Mouse (Mus musculus) limb, embryonic 12.5 days (tissue): ENCODE data around the gene Serp2. TPM values are rescaled to one million over a fixed set of nuclear protein-coding genes. Genes with fewer than 3 reads are reported as not detected.

Experiments used
- ATAC-seq: fragments of 200-750 bp; cut with Nextera tagmentation; 2 replicates; pipeline ENCODE4 v1.8.0; 2017; ENCODE audit warnings: low read depth, moderate TSS enrichment; ENCODE audit not compliant: insufficient number of reproducible peaks, insufficient read depth, low FRiP score, low TSS enrichment
- H3K27ac ChIP-seq: fragments of 300-500 bp; sonication (generic); 2 replicates; pipeline ENCODE4 v1.5.1; 2016; ENCODE audit warnings: mild to moderate bottlenecking, moderate library complexity
- H3K27me3 ChIP-seq: fragments of 300-500 bp; sonication (generic); 2 replicates; pipeline ENCODE4 v1.6.1; 2016; ENCODE audit warnings: mild to moderate bottlenecking, moderate library complexity
- H3K36me3 ChIP-seq: fragments of 300-500 bp; sonication (generic); 2 replicates; pipeline ENCODE4 v1.6.1; 2016; ENCODE audit warnings: mild to moderate bottlenecking, moderate library complexity
- H3K4me1 ChIP-seq: fragments of 300-500 bp; sonication (generic); replicated peaks from 2 replicates; pipeline ENCODE4 v1.6.1; 2016
- H3K4me2 ChIP-seq: fragments of 300-500 bp; sonication (generic); 2 replicates; pipeline ENCODE4 v1.6.1; 2016; ENCODE audit warnings: mild to moderate bottlenecking, moderate library complexity
- H3K4me3 ChIP-seq: fragments of 300-500 bp; sonication (generic); replicated peaks from 2 replicates; pipeline ENCODE4 v1.5.1; 2016; ENCODE audit warnings: mild to moderate bottlenecking
- H3K9ac ChIP-seq: fragments of 300-500 bp; sonication (generic); replicated peaks from 2 replicates; pipeline ENCODE4 v1.6.1; 2016; ENCODE audit warnings: mild to moderate bottlenecking, moderate library complexity
- H3K9me3 ChIP-seq: fragments of 300-500 bp; sonication (generic); 2 replicates; pipeline ENCODE4 v1.6.1; 2016; ENCODE audit warnings: mild to moderate bottlenecking, moderate library complexity
- WGBS: fragments of 180-500 bp; shearing (Covaris S2); methylation state at CpG from one replicate; pipeline ENCODE4 v1.1.7; 2016; 5-methylcytosine and 5-hydroxymethylcytosine counted together
- polyA plus RNA-seq: library from polyadenylated mRNA; unstranded; fragments of >200 nt; fragmentation: Nextera tagmentation; extraction: Ambion mirVana; gene quantifications from 2 replicates; pipeline ENCODE4 v1.2.1, GENCODE M21; 2016

Serp2 gene
- polyA plus RNA-seq, 1 experiment from 2014 or later, result 15.5 TPM

GRCm38 (mm10) chr14:76523344-76523743, 33.3 kb downstream of the Serp2 start:
- Histone ChIP-seq H3K4me1 (peaks cover 20% of the 10 kb centered on the region), H3K27me3 (no peaks in the 10 kb centered on the region), H3K27ac (no peak overlapping the region), H3K4me3 (no peak overlapping the region), H3K36me3 (no peaks in the 10 kb centered on the region), H3K9ac (no peak overlapping the region), H3K4me2 (no peak overlapping the region), H3K9me3 (no peaks in the 10 kb centered on the region)
- no peak for ATAC-seq
- 83% methylated on average over 1 of the region's 1 CpGs for WGBS

GRCm38 (mm10) chr14:76521308-76521707, 35.4 kb downstream of the Serp2 start:
- Histone ChIP-seq H3K36me3 (no peaks in the 10 kb centered on the region), H3K9ac (no peak overlapping the region)
- WGBS, result 90% methylated on average over 3 of the region's 3 CpGs

GRCm38 (mm10) chr14:76520606-76521005, 36.1 kb downstream of the Serp2 start:
- H3K4me1 ChIP-seq, result peaks cover 3% of the 10 kb centered on the region; the same call in 1 of the 2 replicates
- H3K4me2 ChIP-seq, result no peak overlapping the region
- no peak overlapping the region for H3K27ac ChIP-seq
- H3K4me3 ChIP-seq, result no peak overlapping the region
- H3K9ac ChIP-seq, result no peak overlapping the region
- no peak for ATAC-seq
- H3K36me3 ChIP-seq, result no peaks in the 10 kb centered on the region
- WGBS, result 69% methylated on average over 4 of the region's 4 CpGs
- no peaks in the 10 kb centered on the region for H3K9me3 ChIP-seq
- H3K27me3 ChIP-seq, result no peaks in the 10 kb centered on the region

More at GRCm38 (mm10) chr14:76521308-76521707, 35.4 kb downstream of the Serp2 start:
- no peak overlapping the region for H3K4me3 ChIP-seq
- H3K4me2 ChIP-seq, result no peak overlapping the region
- ATAC-seq, result no peak
- H3K27me3 ChIP-seq, result no peaks in the 10 kb centered on the region
- H3K27ac ChIP-seq, result no peak overlapping the region
- no peaks in the 10 kb centered on the region for H3K9me3 ChIP-seq
- no peaks in the 10 kb centered on the region; the same call in 1 of the 2 replicates for H3K4me1 ChIP-seq

GRCm38 (mm10) chr14:76518217-76518616, 38.5 kb downstream of the Serp2 start:
- no peaks in the 10 kb centered on the region for H3K36me3 ChIP-seq
- H3K4me1 ChIP-seq, result peaks cover 12% of the 10 kb centered on the region
- H3K27ac ChIP-seq, result no peak overlapping the region
- ATAC-seq, result no peak
- no peaks in the 10 kb centered on the region for H3K9me3 ChIP-seq
- H3K27me3 ChIP-seq, result no peaks in the 10 kb centered on the region
- H3K9ac ChIP-seq, result no peak overlapping the region
- H3K4me2 ChIP-seq, result no peak overlapping the region
- H3K4me3 ChIP-seq, result no peak overlapping the region
- 79% methylated on average over 5 of the region's 5 CpGs for WGBS

- Histone ChIP-seq H3K36me3 (no peaks in the 10 kb centered on the region), H3K4me1 (peaks cover 17% of the 10 kb centered on the region), H3K27me3 (no peaks in the 10 kb centered on the region), H3K27ac (no peak overlapping the region), H3K9ac (no peak overlapping the region), H3K4me2 (no peak overlapping the region), H3K9me3 (no peaks in the 10 kb centered on the region), H3K4me3 (no peak overlapping the region)
- 79% methylated on average over 7 of the region's 7 CpGs for WGBS
- no peak for ATAC-seq
These were observed 41.1 kb downstream of the Serp2 start for GRCm38 (mm10) chr14:76515620-76516019.

- H3K4me3 ChIP-seq, result no peak overlapping the region
These were observed 42.6 kb downstream of the Serp2 start for GRCm38 (mm10) chr14:76514050-76514585.

GRCm38 (mm10) chr14:76513395-76514049, 43.2 kb downstream of the Serp2 start:
- Histone ChIP-seq H3K27ac (no peak overlapping the region; the same call in 1 of the 2 replicates), H3K4me3 (no peak overlapping the region), H3K27me3 (no peaks in the 10 kb centered on the region), H3K4me2 (peak overlapping the region; percentile 25; the same call in 1 of the 2 replicates), H3K36me3 (peaks cover 10% of the 10 kb centered on the region), H3K9me3 (no peaks in the 10 kb centered on the region), H3K4me1 (peaks cover 17% of the 10 kb centered on the region), H3K9ac (no peak overlapping the region)
- 28% methylated on average over 11 of the region's 11 CpGs for WGBS
- no peak for ATAC-seq

More at GRCm38 (mm10) chr14:76514050-76514585, 42.6 kb downstream of the Serp2 start:
- Histone ChIP-seq H3K9ac (no peak overlapping the region), H3K27ac (no peak overlapping the region), H3K9me3 (no peaks in the 10 kb centered on the region), H3K4me1 (peaks cover 17% of the 10 kb centered on the region), H3K27me3 (no peaks in the 10 kb centered on the region), H3K4me2 (peak overlapping the region; percentile 25; the same call in 1 of the 2 replicates), H3K36me3 (peaks cover 10% of the 10 kb centered on the region)
- 42% methylated on average over 6 of the region's 6 CpGs for WGBS
- ATAC-seq, result no peak

GRCm38 (mm10) chr14:76511971-76512370, 44.7 kb downstream of the Serp2 start:
- no peak overlapping the region for H3K4me3 ChIP-seq
- H3K9ac ChIP-seq, result no peak overlapping the region
- H3K27ac ChIP-seq, result no peak overlapping the region
- no peaks in the 10 kb centered on the region for H3K27me3 ChIP-seq
- peaks cover 29% of the 10 kb centered on the region for H3K4me1 ChIP-seq
- no peak for ATAC-seq
- 91% methylated on average over 7 of the region's 7 CpGs for WGBS
- no peaks in the 10 kb centered on the region for H3K9me3 ChIP-seq
- H3K4me2 ChIP-seq, result no peak overlapping the region
- H3K36me3 ChIP-seq, result peaks cover 23% of the 10 kb centered on the region

- ATAC-seq, result no peak
These were observed 48.0 kb downstream of the Serp2 start for GRCm38 (mm10) chr14:76508701-76509100.

GRCm38 (mm10) chr14:76507804-76508500, 48.7 kb downstream of the Serp2 start:
- H3K36me3 ChIP-seq, result peaks cover 31% of the 10 kb centered on the region
- H3K4me2 ChIP-seq, result peak overlapping the region; percentile 94
- WGBS, result 89% methylated on average over 9 of the region's 9 CpGs
- H3K4me3 ChIP-seq, result no peak overlapping the region
- no peak for ATAC-seq
- no peaks in the 10 kb centered on the region for H3K9me3 ChIP-seq
- H3K9ac ChIP-seq, result no peak overlapping the region
- H3K4me1 ChIP-seq, result peaks cover 30% of the 10 kb centered on the region
- peak overlapping the region; percentile 100; the same call in 1 of the 2 replicates for H3K27ac ChIP-seq
- H3K27me3 ChIP-seq, result no peaks in the 10 kb centered on the region

More at GRCm38 (mm10) chr14:76508701-76509100, 48.0 kb downstream of the Serp2 start:
- Histone ChIP-seq H3K9ac (no peak overlapping the region), H3K4me2 (no peak overlapping the region), H3K4me1 (peaks cover 32% of the 10 kb centered on the region), H3K4me3 (no peak overlapping the region), H3K9me3 (no peaks in the 10 kb centered on the region), H3K27ac (0 out of 2 replicates have a peak overlapping the region, but pooled peaks have one; percentile 12), H3K27me3 (no peaks in the 10 kb centered on the region), H3K36me3 (peaks cover 31% of the 10 kb centered on the region)
- 69% methylated on average over 10 of the region's 10 CpGs for WGBS

GRCm38 (mm10) chr14:76507357-76507756, 49.3 kb downstream of the Serp2 start:
- Histone ChIP-seq H3K27me3 (no peaks in the 10 kb centered on the region), H3K9ac (no peak overlapping the region), H3K36me3 (peaks cover 31% of the 10 kb centered on the region), H3K4me3 (peak overlapping the region; percentile 76), H3K27ac (peak overlapping the region; percentile 100; the same call in 1 of the 2 replicates), H3K4me1 (peaks cover 27% of the 10 kb centered on the region), H3K4me2 (peak overlapping the region; percentile 94), H3K9me3 (no peaks in the 10 kb centered on the region)
- WGBS, result 94% methylated on average over 7 of the region's 7 CpGs
- ATAC-seq, result no peak
